Mouse (Mus musculus) embryonic facial prominence, embryonic 15.5 days (tissue): ENCODE results near the gene Gm26741. TPM values are rescaled to one million over a fixed set of nuclear protein-coding genes. Genes with fewer than 3 reads are reported as not detected.
"Not testable (repeated sequence)": the region's sequence is repeated elsewhere in the genome, so short reads cannot be mapped to it uniquely, and the experiment has no call there.

Experiments
- ATAC-seq: fragments of 200-750 bp; cut with Nextera tagmentation; 2 replicates; pipeline ENCODE4 v1.8.0; 2017; ENCODE audit warnings: low read depth, moderate TSS enrichment; ENCODE audit not compliant: insufficient number of reproducible peaks, low FRiP score, low TSS enrichment
- H3K27ac ChIP-seq: fragments of 300-500 bp; sonication (generic); replicated peaks from 2 replicates; pipeline ENCODE4 v1.5.1; 2015; ENCODE audit warnings: mild to moderate bottlenecking, inconsistent platforms
- H3K27me3 ChIP-seq: fragments of 300-500 bp; sonication (generic); 2 replicates; pipeline ENCODE4 v1.6.1; 2015; ENCODE audit warnings: inconsistent platforms
- H3K36me3 ChIP-seq: fragments of 300-500 bp; sonication (generic); 2 replicates; pipeline ENCODE4 v1.6.1; 2015; ENCODE audit warnings: mild to moderate bottlenecking, inconsistent platforms
- H3K4me1 ChIP-seq: fragments of 300-500 bp; sonication (generic); 2 replicates; pipeline ENCODE4 v1.6.1; 2015; ENCODE audit warnings: inconsistent platforms
- H3K4me2 ChIP-seq: fragments of 300-500 bp; sonication (generic); replicated peaks from 2 replicates; pipeline ENCODE4 v1.6.1; 2015; ENCODE audit warnings: mild to moderate bottlenecking, inconsistent platforms
- H3K4me3 ChIP-seq: fragments of 300-500 bp; sonication (generic); replicated peaks from 2 replicates; pipeline ENCODE4 v1.5.1; 2015; ENCODE audit warnings: mild to moderate bottlenecking, inconsistent platforms
- H3K9ac ChIP-seq: fragments of 300-500 bp; sonication (generic); 2 replicates; pipeline ENCODE4 v1.6.1; 2015; ENCODE audit warnings: inconsistent platforms
- H3K9me3 ChIP-seq: fragments of 300-500 bp; sonication (generic); replicated peaks from 2 replicates; pipeline ENCODE4 v1.6.1; 2016; ENCODE audit warnings: inconsistent platforms
- WGBS: fragments of 180-500 bp; shearing (Covaris S2); methylation state at CpG from one replicate; pipeline ENCODE4 v1.1.7; 2015; 5-methylcytosine and 5-hydroxymethylcytosine counted together
- polyA plus RNA-seq: library from polyadenylated mRNA; unstranded; fragments of >200 nt; fragmentation: Nextera tagmentation; extraction: Ambion mirVana; gene quantifications from 2 replicates; pipeline ENCODE4 v1.2.1, GENCODE M21; 2015

The Gm26741 gene
- not detected in 2 replicates for polyA plus RNA-seq

GRCm38 (mm10) chr10:52358467-52358866, at the start of gene Gm26741:
Gene Gm26741, plus strand, starts transcription at chr10:52358767.
- H3K9ac ChIP-seq = no peak within 1 kb of the TSS
- peaks cover 6% of the 10 kb centered on the region for H3K36me3 ChIP-seq
- H3K9me3 ChIP-seq = no peaks in the 10 kb centered on the region
- 84% methylated on average over 2 of the region's 2 CpGs for WGBS
- H3K4me3 ChIP-seq = no peak within 1 kb of the TSS
- H3K27me3 ChIP-seq = no peaks in the 10 kb centered on the region
- H3K27ac ChIP-seq = no peak within 1 kb of the TSS
- H3K4me1 ChIP-seq = no peaks in the 10 kb centered on the region
- ATAC-seq = no peak
- no peak within 1 kb of the TSS for H3K4me2 ChIP-seq

GRCm38 (mm10) chr10:52309196-52309595, 49.4 kb upstream of the Gm26741 start:
- no peaks in the 10 kb centered on the region for H3K4me1 ChIP-seq
- no peak overlapping the region for H3K9ac ChIP-seq
- no peaks in the 10 kb centered on the region for H3K9me3 ChIP-seq
- WGBS = 47% methylated on average over 8 of the region's 8 CpGs
- peaks cover 15% of the 10 kb centered on the region for H3K36me3 ChIP-seq
- no peak overlapping the region for H3K27ac ChIP-seq
- ATAC-seq = no peak
- no peak overlapping the region for H3K4me3 ChIP-seq
- no peak overlapping the region for H3K4me2 ChIP-seq
- H3K27me3 ChIP-seq = no peaks in the 10 kb centered on the region

GRCm38 (mm10) chr10:52319506-52320286, 38.9 kb upstream of the Gm26741 start:
- H3K27me3 ChIP-seq = no peaks in the 10 kb centered on the region
- WGBS = 93% methylated on average over 28 of the region's 28 CpGs
- no peak overlapping the region for H3K4me2 ChIP-seq
- H3K9me3 ChIP-seq = no peaks in the 10 kb centered on the region
- no peaks in the 10 kb centered on the region for H3K4me1 ChIP-seq
- H3K4me3 ChIP-seq = no peak overlapping the region
- H3K27ac ChIP-seq = no peak overlapping the region
- peaks cover 31% of the 10 kb centered on the region for H3K36me3 ChIP-seq
- no peak overlapping the region for H3K9ac ChIP-seq
- no peak for ATAC-seq

GRCm38 (mm10) chr10:52321918-52322317, 36.6 kb upstream of the Gm26741 start:
- Histone ChIP-seq H3K36me3 (peaks cover 25% of the 10 kb centered on the region), H3K4me1 (no peaks in the 10 kb centered on the region), H3K9ac (no peak overlapping the region), H3K9me3 (no peaks in the 10 kb centered on the region), H3K4me3 (no peak overlapping the region), H3K27ac (no peak overlapping the region), H3K27me3 (no peaks in the 10 kb centered on the region), H3K4me2 (no peak overlapping the region)
- ATAC-seq = no peak
- WGBS = 88% methylated on average over 3 of the region's 3 CpGs

GRCm38 (mm10) chr10:52331007-52331406, 27.6 kb upstream of the Gm26741 start:
- peaks cover 10% of the 10 kb centered on the region for H3K36me3 ChIP-seq
- no peak overlapping the region for H3K4me3 ChIP-seq
- H3K9ac ChIP-seq = no peak overlapping the region
- no peak overlapping the region for H3K4me2 ChIP-seq
- WGBS = 0% methylated on average over 1 of the region's 1 CpGs
- no peaks in the 10 kb centered on the region for H3K9me3 ChIP-seq
- no peak for ATAC-seq
- no peaks in the 10 kb centered on the region for H3K27me3 ChIP-seq
- H3K27ac ChIP-seq = no peak overlapping the region
- H3K4me1 ChIP-seq = no peaks in the 10 kb centered on the region

- H3K4me1 ChIP-seq, H3K27ac ChIP-seq, ATAC-seq, H3K9me3 ChIP-seq, H3K4me3 ChIP-seq, H3K9ac ChIP-seq, H3K27me3 ChIP-seq, H3K4me2 ChIP-seq: not testable (repeated sequence)
- 94% methylated on average over 4 of the region's 4 CpGs for WGBS
- H3K36me3 ChIP-seq = peaks cover 61% of the 10 kb centered on the region
Measured at GRCm38 (mm10) chr10:52343324-52343723, 15.2 kb upstream of the Gm26741 start.

GRCm38 (mm10) chr10:52353184-52353583, 5.4 kb upstream of the Gm26741 start:
- Histone ChIP-seq H3K4me2 (no peak overlapping the region), H3K27ac (no peak overlapping the region), H3K27me3 (no peaks in the 10 kb centered on the region), H3K36me3 (peaks cover 29% of the 10 kb centered on the region), H3K4me1 (no peaks in the 10 kb centered on the region), H3K9ac (no peak overlapping the region), H3K9me3 (no peaks in the 10 kb centered on the region), H3K4me3 (no peak overlapping the region)
- no peak for ATAC-seq
- 64% methylated on average over 9 of the region's 9 CpGs for WGBS

GRCm38 (mm10) chr10:52360241-52360735, 1.7 kb downstream of the Gm26741 start:
- Histone ChIP-seq H3K27me3 (no peaks in the 10 kb centered on the region), H3K4me2 (no peak overlapping the region), H3K27ac (no peak overlapping the region), H3K9me3 (no peaks in the 10 kb centered on the region), H3K4me3 (no peak overlapping the region), H3K9ac (no peak overlapping the region), H3K36me3 (peaks cover 4% of the 10 kb centered on the region), H3K4me1 (no peaks in the 10 kb centered on the region)
- WGBS = 96% methylated on average over 4 of the region's 4 CpGs
- no peak for ATAC-seq

GRCm38 (mm10) chr10:52360862-52361609, 2.5 kb downstream of the Gm26741 start:
- Histone ChIP-seq H3K9ac (no peak overlapping the region), H3K4me3 (no peak overlapping the region), H3K9me3 (no peaks in the 10 kb centered on the region), H3K27me3 (no peaks in the 10 kb centered on the region), H3K36me3 (peaks cover 4% of the 10 kb centered on the region), H3K4me1 (no peaks in the 10 kb centered on the region), H3K4me2 (no peak overlapping the region), H3K27ac (no peak overlapping the region)
- no peak for ATAC-seq
- 89% methylated on average over 9 of the region's 9 CpGs for WGBS

GRCm38 (mm10) chr10:52368376-52368775, 9.8 kb downstream of the Gm26741 start:
- no peaks in the 10 kb centered on the region for H3K9me3 ChIP-seq
- WGBS = 82% methylated on average over 4 of the region's 4 CpGs

GRCm38 (mm10) chr10:52373834-52374233, 15.3 kb downstream of the Gm26741 start:
- no peaks in the 10 kb centered on the region for H3K9me3 ChIP-seq
- H3K9ac ChIP-seq = no peak overlapping the region
- WGBS = 56% methylated on average over 4 of the region's 4 CpGs
- no peaks in the 10 kb centered on the region for H3K27me3 ChIP-seq
- no peak overlapping the region for H3K27ac ChIP-seq
- H3K4me2 ChIP-seq = no peak overlapping the region
- ATAC-seq = no peak
- H3K4me3 ChIP-seq = no peak overlapping the region
- H3K36me3 ChIP-seq = no peaks in the 10 kb centered on the region
- H3K4me1 ChIP-seq = no peaks in the 10 kb centered on the region

More at GRCm38 (mm10) chr10:52368376-52368775, 9.8 kb downstream of the Gm26741 start:
- H3K36me3 ChIP-seq = no peaks in the 10 kb centered on the region
- H3K9ac ChIP-seq = no peak overlapping the region
- H3K4me2 ChIP-seq = no peak overlapping the region
- no peak overlapping the region for H3K27ac ChIP-seq
- no peak overlapping the region for H3K4me3 ChIP-seq
- ATAC-seq = no peak
- no peaks in the 10 kb centered on the region for H3K4me1 ChIP-seq
- H3K27me3 ChIP-seq = no peaks in the 10 kb centered on the region
